In the genomic region with DNA sequence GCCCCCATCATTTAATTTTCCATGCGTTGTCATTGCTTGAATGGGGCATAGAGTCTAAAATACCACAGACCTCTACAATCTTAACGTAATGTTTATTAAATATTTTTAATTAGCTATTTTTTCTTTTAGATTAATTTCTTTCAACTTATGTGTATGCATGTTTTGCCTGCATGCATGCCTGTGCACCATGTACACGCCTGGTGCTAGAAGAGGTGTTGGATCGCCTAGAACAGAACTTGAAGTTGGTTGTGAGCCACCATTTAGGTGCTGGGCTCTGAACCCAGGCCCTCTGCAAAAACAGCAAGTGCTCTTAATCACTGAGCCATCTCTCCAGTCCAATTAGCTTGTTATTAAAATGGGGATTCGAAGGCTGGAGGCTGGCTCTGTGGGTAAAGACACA, we compare ENCODE assay signal across 7 mouse cellular contexts. TPM values are rescaled to one million over a fixed set of nuclear protein-coding genes. Genes with fewer than 3 reads are reported as not detected.
DNase-seq lines count a peak whose midpoint lies in the region; ATAC-seq lines count a peak whose summit lies in the region.

No protein-coding gene starts in this region.

- H3K9me3 ChIP-seq in neural tube, embryonic 11.5 days (ENCODE audit: control insufficient read depth, low read length) = no peaks in the 10 kb centered on the region
- H3K9me3 ChIP-seq in hindbrain, embryonic 10.5 days = no peaks in the 10 kb centered on the region
- no peaks in the 10 kb centered on the region for H3K9me3 ChIP-seq in liver, embryonic 16.5 days (replicated peaks; ENCODE audit: control insufficient read depth, low read length)

- H3K27me3 ChIP-seq in neural tube, embryonic 11.5 days (ENCODE audit: control insufficient read depth, insufficient read depth, low read length) = no peaks in the 10 kb centered on the region
- H3K27me3 ChIP-seq in hindbrain, embryonic 10.5 days (ENCODE audit: insufficient read depth, poor library complexity, severe bottlenecking) = peaks cover 21% of the 10 kb centered on the region; the same call in 1 of the 2 replicates
- peaks cover 20% of the 10 kb centered on the region for H3K27me3 ChIP-seq in liver, embryonic 16.5 days (ENCODE audit: control insufficient read depth, insufficient read depth, low read depth, low read length)

- no peaks in the 10 kb centered on the region for H3K36me3 ChIP-seq in neural tube, embryonic 11.5 days (ENCODE audit: control insufficient read depth, insufficient read depth, low read length)
- no peaks in the 10 kb centered on the region for H3K36me3 ChIP-seq in hindbrain, embryonic 10.5 days
- H3K36me3 ChIP-seq in liver, embryonic 16.5 days (ENCODE audit: control insufficient read depth, insufficient read depth) = no peaks in the 10 kb centered on the region

- no peaks in the 10 kb centered on the region for H3K4me1 ChIP-seq in neural tube, embryonic 11.5 days (ENCODE audit: control insufficient read depth, insufficient read depth, low read length)
- peaks cover 9% of the 10 kb centered on the region; the same call in 1 of the 2 replicates for H3K4me1 ChIP-seq in hindbrain, embryonic 10.5 days (replicated peaks)
- no peaks in the 10 kb centered on the region; the same call in 1 of the 2 replicates for H3K4me1 ChIP-seq in liver, embryonic 16.5 days (ENCODE audit: control insufficient read depth, low read depth, low read length)

- WGBS in neural tube, embryonic 11.5 days = 60% methylated on average over 5 of the region's 5 CpGs
- 59% methylated on average over 5 of the region's 5 CpGs for WGBS in hindbrain, embryonic 10.5 days
- WGBS in liver, embryonic 16.5 days (ENCODE audit: insufficient replicate concordance) = 47% methylated on average over 5 of the region's 5 CpGs

- no peak overlapping the region for H3K27ac ChIP-seq in neural tube, embryonic 11.5 days (ENCODE audit: low read depth, low read length)
- peak overlapping the region; percentile 78 for H3K27ac ChIP-seq in hindbrain, embryonic 10.5 days
- H3K27ac ChIP-seq in liver, embryonic 16.5 days (ENCODE audit: low read length) = no peak overlapping the region

- H3K4me2 ChIP-seq in neural tube, embryonic 11.5 days (ENCODE audit: low read depth) = peak overlapping the region; percentile 66
- peak overlapping the region; percentile 62 for H3K4me2 ChIP-seq in liver, embryonic 16.5 days (ENCODE audit: low read depth, low read length)

- H3K4me3 ChIP-seq in neural tube, embryonic 11.5 days (ENCODE audit: low read depth, low read length) = peak overlapping the region; percentile 46
- H3K4me3 ChIP-seq in hindbrain, embryonic 10.5 days = peak overlapping the region; percentile 65
- H3K4me3 ChIP-seq in liver, embryonic 16.5 days (ENCODE audit: low read depth, low read length) = peak overlapping the region; percentile 55

- H3K9ac ChIP-seq in neural tube, embryonic 11.5 days (ENCODE audit: low read length) = no peak overlapping the region
- no peak overlapping the region for H3K9ac ChIP-seq in liver, embryonic 16.5 days (ENCODE audit: low read depth, low read length)

- DNase-seq in neural tube, embryonic 11.5 days (ENCODE audit: low spot score) = no peak
- DNase-seq in neural tube, embryonic 10.5 days (ENCODE audit: extremely low spot score, low spot score) = no peak
- DNase-seq in hindbrain, embryonic 10.5 days (ENCODE audit: low spot score) = no peak
- no peak for DNase-seq in urinary bladder, adult 18-20 months (ENCODE audit: low spot score in 2 of 2)
- DNase-seq in cerebellum, postnatal 10 days = no peak
- DNase-seq in cerebellum, adult 8-10 months = no peak

- ATAC-seq in neural tube, embryonic 11.5 days (ENCODE audit: insufficient read depth, low FRiP score, low TSS enrichment) = no peak
- ATAC-seq in liver, embryonic 16.5 days (ENCODE audit: low read depth) = no peak

RNA-seq across cellular contexts. Expression of a gene that starts 34.9 kb away (rescaled TPM):
- 2.2 TPM in 2 replicates for polyA plus RNA-seq in neural tube, embryonic 11.5 days (2014; fragmentation: Nextera tagmentation; extraction: Ambion mirVana)
- 7.6 and 7.8 TPM in 2 replicates for polyA plus RNA-seq in hindbrain, embryonic 10.5 days (2016; fragmentation: Nextera tagmentation; extraction: Ambion mirVana)
- 0.04 TPM in 1 of 2 replicates, not detected in the other for polyA plus RNA-seq in liver, embryonic 16.5 days (2015; fragmentation: Nextera tagmentation; extraction: Ambion mirVana)

RNA-seq across cellular contexts. Expression of a gene that starts 53.6 kb away (rescaled TPM):
- 1.2 and 2.5 TPM in 2 replicates for polyA plus RNA-seq in neural tube, embryonic 11.5 days (2014; fragmentation: Nextera tagmentation; extraction: Ambion mirVana)
- 6.4 and 9.9 TPM in 2 replicates for polyA plus RNA-seq in hindbrain, embryonic 10.5 days (2016; fragmentation: Nextera tagmentation; extraction: Ambion mirVana)
- polyA plus RNA-seq in liver, embryonic 16.5 days (2015; fragmentation: Nextera tagmentation; extraction: Ambion mirVana) = 0.06 TPM in 1 of 2 replicates, not detected in the other
